Mouse (Mus musculus) midbrain, embryonic 12.5 days (tissue): Measurements from ENCODE around the gene Pogz. TPM values are rescaled to one million over a fixed set of nuclear protein-coding genes. Genes with fewer than 3 reads are reported as not detected.
"Not testable (repeated sequence)": the region's sequence is repeated elsewhere in the genome, so short reads cannot be mapped to it uniquely, and the experiment has no call there.

Experiments used
- ATAC-seq: fragments of 200-750 bp; cut with Nextera tagmentation; 2 replicates; pipeline ENCODE4 v1.8.0; 2017; ENCODE audit warnings: low read depth, moderate TSS enrichment, moderate library complexity; ENCODE audit not compliant: low FRiP score
- H3K27ac ChIP-seq: fragments of 300-500 bp; sonication (generic); replicated peaks from 2 replicates; pipeline ENCODE4 v1.5.1; 2016; ENCODE audit warnings: mild to moderate bottlenecking
- H3K27me3 ChIP-seq: fragments of 300-500 bp; sonication (generic); 2 replicates; pipeline ENCODE4 v1.6.1; 2016; ENCODE audit warnings: mild to moderate bottlenecking
- H3K36me3 ChIP-seq: fragments of 300-500 bp; sonication (generic); 2 replicates; pipeline ENCODE4 v1.6.1; 2016
- H3K4me1 ChIP-seq: fragments of 300-500 bp; sonication (generic); 2 replicates; pipeline ENCODE4 v1.6.1; 2016
- H3K4me2 ChIP-seq: fragments of 300-500 bp; sonication (generic); replicated peaks from 2 replicates; pipeline ENCODE4 v1.6.1; 2016; ENCODE audit warnings: mild to moderate bottlenecking, moderate library complexity
- H3K4me3 ChIP-seq: fragments of 300-500 bp; sonication (generic); 2 replicates; pipeline ENCODE4 v1.5.1; 2016; ENCODE audit warnings: mild to moderate bottlenecking
- H3K9ac ChIP-seq: fragments of 300-500 bp; sonication (generic); replicated peaks from 2 replicates; pipeline ENCODE4 v1.6.1; 2016; ENCODE audit warnings: mild to moderate bottlenecking, moderate library complexity
- H3K9me3 ChIP-seq: fragments of 300-500 bp; sonication (generic); 2 replicates; pipeline ENCODE4 v1.6.1; 2016; ENCODE audit warnings: mild to moderate bottlenecking
- WGBS: fragments of 180-500 bp; shearing (Covaris S2); methylation state at CpG from one replicate; pipeline ENCODE4 v1.1.7; 2016; 5-methylcytosine and 5-hydroxymethylcytosine counted together
- polyA plus RNA-seq: library from polyadenylated mRNA; unstranded; fragments of >200 nt; fragmentation: Nextera tagmentation; extraction: Ambion mirVana; gene quantifications from 2 replicates; pipeline ENCODE4 v1.2.1, GENCODE M21; 2016

The Pogz gene
- polyA plus RNA-seq, 1 experiment from 2014 or later = 26.5 TPM

- no peak overlapping the region for H3K27ac ChIP-seq
- no peaks in the 10 kb centered on the region for H3K9me3 ChIP-seq
- no peak overlapping the region for H3K4me2 ChIP-seq
- no peak overlapping the region for H3K9ac ChIP-seq
- H3K36me3 ChIP-seq = no peaks in the 10 kb centered on the region
- 52% methylated on average over 3 of the region's 3 CpGs for WGBS
- no peak overlapping the region for H3K4me3 ChIP-seq
- no peaks in the 10 kb centered on the region for H3K27me3 ChIP-seq
- H3K4me1 ChIP-seq = peaks cover 6% of the 10 kb centered on the region
- no peak for ATAC-seq
Observed at GRCm38 (mm10) chr3:94921104-94921503, 83.7 kb downstream of the Pogz start.

- peaks cover 6% of the 10 kb centered on the region for H3K4me1 ChIP-seq
- no peaks in the 10 kb centered on the region for H3K9me3 ChIP-seq
- no peak overlapping the region for H3K4me3 ChIP-seq
- H3K36me3 ChIP-seq = no peaks in the 10 kb centered on the region
- WGBS = 61% methylated on average over 3 of the region's 3 CpGs
- no peak overlapping the region for H3K27ac ChIP-seq
- H3K4me2 ChIP-seq = no peak overlapping the region
- H3K27me3 ChIP-seq = no peaks in the 10 kb centered on the region
- ATAC-seq = no peak
- H3K9ac ChIP-seq = no peak overlapping the region
Observed at GRCm38 (mm10) chr3:94922333-94922732, 85.0 kb downstream of the Pogz start.

GRCm38 (mm10) chr3:94924688-94925087 lies 87.3 kb downstream of the Pogz start:
- Histone ChIP-seq H3K4me2 (no peak overlapping the region), H3K27me3 (no peaks in the 10 kb centered on the region), H3K9ac (no peak overlapping the region), H3K36me3 (no peaks in the 10 kb centered on the region), H3K4me1 (no peaks in the 10 kb centered on the region), H3K9me3 (no peaks in the 10 kb centered on the region), H3K27ac (no peak overlapping the region), H3K4me3 (no peak overlapping the region)
- 84% methylated on average over 8 of the region's 8 CpGs for WGBS
- no peak for ATAC-seq

GRCm38 (mm10) chr3:94926301-94926736 lies 89.0 kb downstream of the Pogz start:
- not testable (repeated sequence) for H3K9me3 ChIP-seq, H3K4me1 ChIP-seq, H3K4me2 ChIP-seq, H3K9ac ChIP-seq, ATAC-seq, H3K36me3 ChIP-seq, H3K27me3 ChIP-seq, H3K4me3 ChIP-seq, H3K27ac ChIP-seq
- WGBS = 47% methylated on average over 4 of the region's 4 CpGs

GRCm38 (mm10) chr3:94928979-94929378 lies 91.6 kb downstream of the Pogz start:
- not testable (repeated sequence) for H3K27me3 ChIP-seq, ATAC-seq, H3K4me3 ChIP-seq, H3K9ac ChIP-seq, H3K9me3 ChIP-seq, H3K36me3 ChIP-seq, H3K4me2 ChIP-seq, H3K27ac ChIP-seq
- 82% methylated on average over 4 of the region's 4 CpGs for WGBS
- peaks cover 11% of the 10 kb centered on the region for H3K4me1 ChIP-seq

- not testable (repeated sequence) for H3K4me2 ChIP-seq, H3K36me3 ChIP-seq, H3K9me3 ChIP-seq, H3K27ac ChIP-seq, H3K9ac ChIP-seq, H3K4me3 ChIP-seq, H3K27me3 ChIP-seq, ATAC-seq
- peaks cover 11% of the 10 kb centered on the region for H3K4me1 ChIP-seq
- WGBS = 45% methylated on average over 7 of the region's 7 CpGs
Observed at GRCm38 (mm10) chr3:94930386-94931266, 93.3 kb downstream of the Pogz start.

GRCm38 (mm10) chr3:94931427-94932082 lies 94.2 kb downstream of the Pogz start:
- H3K9ac ChIP-seq, H3K4me3 ChIP-seq, H3K27me3 ChIP-seq, H3K36me3 ChIP-seq, H3K27ac ChIP-seq, ATAC-seq, H3K4me2 ChIP-seq, H3K9me3 ChIP-seq: not testable (repeated sequence)
- 73% methylated on average over 10 of the region's 10 CpGs for WGBS
- peaks cover 11% of the 10 kb centered on the region for H3K4me1 ChIP-seq

Other genes starting within 250 kb of the Pogz start
- not detected in 2 replicates for gene Gm10972, start 194.5 kb upstream of the Pogz start, polyA plus RNA-seq
- gene Tuft1, start 178.7 kb upstream of the Pogz start, polyA plus RNA-seq = 3.2 and 4.1 TPM in 2 replicates
- 0.28 TPM in 1 of 2 replicates, not detected in the other for gene Selenbp2, start 144.0 kb upstream of the Pogz start, polyA plus RNA-seq
- gene Cgn, start 51.1 kb upstream of the Pogz start, polyA plus RNA-seq = 4.7 and 5.0 TPM in 2 replicates
- gene Psmb4, start 49.4 kb downstream of the Pogz start, polyA plus RNA-seq = 307 TPM in 2 replicates
- gene Selenbp1, start 95.5 kb downstream of the Pogz start, polyA plus RNA-seq = 4.4 and 4.6 TPM in 2 replicates
- gene Rfx5, start 116.5 kb downstream of the Pogz start, polyA plus RNA-seq = 6.6 and 8.4 TPM in 2 replicates
- gene Pi4kb, start 137.2 kb downstream of the Pogz start, polyA plus RNA-seq = 23.0 and 25.7 TPM in 2 replicates
- 40.2 and 41.3 TPM in 2 replicates for gene Zfp687, start 177.9 kb downstream of the Pogz start, polyA plus RNA-seq
- 277 and 293 TPM in 2 replicates for gene Psmd4, start 205.0 kb downstream of the Pogz start, polyA plus RNA-seq